Mouse (Mus musculus) v-Abl transformed pro-B cells (cell line): ENCODE data around the gene Urgcp.

Experiments used
- in situ Hi-C, 2 experiments: fragments of 400-800 bp; cut with MboI; formaldehyde crosslinking; loops; one replicate each; pipeline ENCODE4 v1.15.1; 2025; ENCODE audit not compliant: unreplicated experiment in 2 of 2

The Urgcp gene

DNA sequence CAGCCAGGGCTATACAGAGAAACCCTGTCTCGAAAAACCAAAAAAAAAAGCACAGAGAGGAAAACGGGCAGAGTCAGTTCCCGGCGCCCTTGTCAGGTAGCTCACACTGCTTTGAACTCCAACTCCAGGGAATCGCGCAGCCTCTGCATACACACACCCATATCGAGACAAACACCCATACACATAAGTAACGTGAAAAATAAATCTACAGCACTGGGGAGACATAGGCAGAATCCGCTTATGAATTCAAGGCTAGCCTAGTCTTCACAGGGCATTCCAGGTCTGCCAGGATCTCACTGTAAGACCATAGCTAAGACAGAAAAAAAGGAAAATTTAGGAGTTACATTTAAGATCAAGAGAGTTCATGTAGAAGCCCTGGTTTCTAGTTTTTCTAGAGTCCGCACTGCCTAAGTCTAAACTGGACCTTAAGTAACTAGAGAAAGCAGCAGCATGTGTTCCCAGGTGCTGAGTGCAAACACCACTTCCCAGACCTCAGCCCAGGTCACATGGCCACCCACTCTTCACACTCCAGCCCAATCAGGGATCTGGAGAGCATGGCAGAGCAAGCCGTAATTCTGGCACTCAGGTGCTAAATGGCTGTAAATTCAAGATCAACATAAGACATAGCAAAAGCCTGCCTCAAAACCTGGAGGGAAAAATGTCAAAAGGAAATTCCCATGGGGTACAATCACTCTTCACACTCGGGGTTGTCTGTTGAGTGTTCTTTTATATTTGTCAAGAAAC lies 43.4 kb downstream of the Urgcp start:
- in situ Hi-C loops, result no loop called here

DNA sequence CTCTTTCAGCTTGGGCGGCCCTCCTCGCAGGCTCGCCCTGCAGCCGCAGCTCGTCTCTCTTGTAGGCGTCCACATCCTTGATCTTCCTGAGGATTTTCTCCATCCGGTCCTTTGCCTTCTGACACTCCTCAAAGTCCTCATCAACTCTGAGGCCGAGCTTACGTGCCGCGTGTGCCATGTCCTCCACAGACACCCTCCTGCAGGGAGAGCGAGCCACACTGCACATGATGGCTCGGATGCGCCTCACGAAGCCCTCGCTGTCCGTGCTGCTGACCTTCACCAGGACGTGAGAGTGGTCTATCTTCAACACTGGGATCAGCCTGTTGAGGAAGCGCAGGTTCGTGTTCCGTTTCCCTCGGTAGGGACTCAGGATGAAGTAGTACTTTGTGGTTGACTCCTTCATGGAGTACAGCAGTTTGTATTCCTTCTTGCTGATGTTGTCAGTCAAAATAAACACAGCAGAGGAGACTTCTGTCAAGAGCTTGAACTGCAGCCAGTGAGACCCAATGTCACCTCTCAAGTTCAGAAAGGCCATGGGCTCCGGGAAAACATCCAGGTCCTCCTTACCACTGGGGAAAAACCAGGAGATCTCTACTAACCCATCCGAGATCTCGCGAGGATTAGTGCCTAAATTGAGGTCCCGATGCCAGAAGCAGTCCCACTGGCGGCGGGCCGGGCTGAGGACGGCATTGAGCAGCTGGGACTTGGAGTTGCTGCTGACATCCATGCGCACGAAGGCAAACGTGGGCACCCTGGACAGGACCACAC lies 45.1 kb downstream of the Urgcp start:
- in situ Hi-C loops, result no loop called here

DNA sequence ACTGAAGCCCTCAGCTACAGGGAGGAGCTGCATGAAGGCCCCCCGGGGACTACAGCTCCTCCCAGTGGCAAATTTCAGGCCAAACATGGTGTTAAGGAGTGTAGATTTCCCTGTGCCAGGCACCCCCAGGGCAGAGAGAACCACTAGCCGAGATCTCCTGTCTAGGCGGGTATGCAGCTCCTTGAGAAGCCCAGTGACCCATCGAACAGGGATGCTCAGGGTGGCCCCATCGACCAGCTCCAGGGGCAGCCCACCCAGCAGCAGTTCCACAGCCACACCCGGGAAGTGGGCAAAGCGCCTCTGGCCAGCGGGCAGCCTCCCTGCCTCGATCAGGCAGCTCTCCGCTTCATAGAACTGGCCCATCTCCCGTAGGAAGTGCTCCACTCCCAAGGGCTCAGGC lies 45.9 kb downstream of the Urgcp start:
- in situ Hi-C loops, result no loop called here

DNA sequence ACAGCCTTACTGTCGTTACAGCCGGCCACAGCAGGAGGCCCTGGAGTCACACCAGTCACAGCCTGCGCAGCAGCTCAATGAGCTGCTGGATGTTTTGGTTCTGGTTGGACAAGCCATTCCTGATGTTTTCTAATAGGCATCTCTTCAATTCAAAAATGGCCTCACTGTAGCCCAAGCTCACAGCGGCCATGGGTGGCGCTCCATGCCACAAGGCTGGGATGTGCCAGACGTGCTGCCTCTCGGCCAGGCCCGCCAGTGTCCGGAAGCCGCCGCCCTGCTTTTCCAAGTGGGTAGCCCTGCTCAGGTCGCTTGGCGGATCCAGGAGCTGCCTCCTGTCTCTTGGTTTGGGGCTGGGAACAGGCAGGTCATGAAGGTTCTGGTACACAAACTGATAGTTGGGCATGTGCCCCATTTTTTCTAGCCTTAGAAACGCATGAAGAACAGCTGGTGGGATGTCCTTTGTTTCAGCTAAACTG lies 46.5 kb downstream of the Urgcp start, which contains the start of gene Mrps24:
TSS of gene Mrps24 (minus strand) at position 51 of the 476 bp plus-strand sequence.
- in situ Hi-C loops, result no loop called here

- in situ Hi-C loops, result no loop called here
Measured at GRCm38 (mm10) chr11:5715179-5715578, 47.0 kb downstream of the Urgcp start.

- in situ Hi-C loops, result no loop called here
Measured at GRCm38 (mm10) chr11:5707530-5708353, 54.4 kb downstream of the Urgcp start.

GRCm38 (mm10) chr11:5706874-5707529 lies 55.2 kb downstream of the Urgcp start:
- in situ Hi-C loops, result no loop called here

DNA sequence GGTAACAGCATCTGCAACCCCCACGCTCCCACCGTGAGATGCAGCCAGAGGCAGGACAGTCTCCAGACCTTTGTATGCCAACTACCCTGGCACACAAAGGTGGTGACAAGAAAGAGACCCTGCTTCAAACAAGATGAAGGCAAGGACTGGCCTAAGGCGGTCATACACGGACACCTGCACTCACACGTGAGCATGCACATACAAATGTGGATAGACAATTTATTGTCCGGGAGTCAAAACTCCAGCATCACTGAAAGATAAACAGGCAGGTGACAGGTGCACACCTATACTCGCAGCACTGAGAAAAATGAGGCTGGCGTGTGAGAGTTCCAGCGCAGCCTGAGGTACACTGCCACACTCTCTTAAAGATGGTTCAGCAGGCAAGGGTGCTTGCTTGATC lies 56.2 kb downstream of the Urgcp start:
- in situ Hi-C loops, result no loop called here

GRCm38 (mm10) chr11:5703341-5703740 lies 58.8 kb downstream of the Urgcp start:
- in situ Hi-C loops, result no loop called here

DNA sequence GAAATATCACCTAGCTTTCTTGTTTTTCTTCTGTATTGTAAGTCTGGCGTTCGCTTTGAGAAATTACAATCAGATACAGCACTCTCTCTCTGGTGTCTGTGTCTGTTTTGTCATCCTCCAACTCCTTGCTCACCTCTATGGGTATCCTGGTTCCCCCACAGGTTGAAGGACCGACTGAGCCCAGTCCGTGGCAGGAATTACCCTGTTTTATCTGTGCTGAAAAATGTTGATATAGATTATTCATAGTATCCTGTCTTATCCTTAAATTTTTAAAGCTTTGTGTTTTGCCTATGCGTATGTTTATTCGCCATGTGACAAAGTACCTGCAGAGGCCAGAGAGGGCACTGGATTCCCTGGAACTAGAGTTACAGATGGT lies 59.2 kb downstream of the Urgcp start:
- in situ Hi-C loops, result no loop called here

GRCm38 (mm10) chr11:5702271-5702956 lies 59.8 kb downstream of the Urgcp start:
- in situ Hi-C loops, result no loop called here

DNA sequence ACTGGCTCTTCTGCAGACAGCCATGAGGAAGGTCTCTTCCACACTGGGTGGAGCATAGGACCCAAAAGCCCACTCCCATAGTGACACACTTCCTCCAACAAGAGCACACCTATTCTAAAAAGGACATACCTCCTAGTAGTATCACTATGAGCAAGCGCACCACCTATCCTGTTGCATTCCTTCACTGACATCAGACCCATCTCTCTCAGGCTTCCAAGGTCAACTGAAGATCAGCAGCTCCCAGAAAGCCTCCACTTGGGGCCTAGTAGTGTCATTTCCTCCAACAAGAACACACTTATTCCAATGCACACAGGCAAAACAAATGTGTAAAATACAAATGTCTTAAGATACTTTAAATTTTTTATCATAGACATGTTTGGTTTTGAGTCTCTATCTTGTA lies 60.4 kb downstream of the Urgcp start:
- in situ Hi-C loops, result no loop called here

DNA sequence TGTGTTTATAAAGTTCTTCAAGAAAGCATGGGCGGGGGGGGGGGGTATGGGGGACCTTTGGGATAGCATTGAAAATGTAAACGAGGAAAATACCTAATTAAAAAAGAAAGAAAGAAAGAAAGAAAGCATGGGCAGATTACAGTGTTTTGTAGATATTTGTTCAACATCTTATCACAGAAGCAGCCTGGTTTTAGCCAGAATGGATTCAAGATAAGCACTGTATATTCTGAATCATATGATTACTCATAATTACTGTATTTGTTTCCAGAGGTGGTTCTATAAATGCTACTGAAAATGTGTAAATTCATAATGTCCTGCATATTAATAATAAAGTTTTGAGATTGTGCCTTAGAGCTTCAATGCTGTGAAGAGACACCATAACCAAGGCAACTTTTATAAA lies 60.9 kb downstream of the Urgcp start:
- in situ Hi-C loops, result no loop called here

GRCm38 (mm10) chr11:5700808-5701207 lies 61.4 kb downstream of the Urgcp start:
- in situ Hi-C loops, result no loop called here

DNA sequence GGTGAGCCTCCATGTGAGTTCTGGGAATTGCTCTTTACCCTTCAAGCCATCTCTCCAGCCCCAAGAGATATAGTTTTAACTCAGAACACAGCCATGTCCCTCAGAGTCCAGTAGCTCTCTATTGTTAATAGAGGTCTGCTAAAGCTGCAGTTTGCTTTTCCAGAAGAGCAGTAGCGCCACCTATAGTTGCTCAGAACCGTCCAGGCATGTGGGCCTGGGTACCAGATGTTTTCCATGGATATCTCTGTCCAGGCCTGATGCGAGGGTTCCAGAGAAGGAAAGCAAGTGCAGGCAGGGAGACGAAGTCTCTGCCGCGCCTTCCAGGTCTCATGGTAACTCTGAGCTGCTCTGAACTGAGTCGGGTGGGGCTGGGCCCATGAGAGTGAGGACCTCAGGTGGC lies 70.4 kb downstream of the Urgcp start:
- in situ Hi-C loops, result no loop called here

DNA sequence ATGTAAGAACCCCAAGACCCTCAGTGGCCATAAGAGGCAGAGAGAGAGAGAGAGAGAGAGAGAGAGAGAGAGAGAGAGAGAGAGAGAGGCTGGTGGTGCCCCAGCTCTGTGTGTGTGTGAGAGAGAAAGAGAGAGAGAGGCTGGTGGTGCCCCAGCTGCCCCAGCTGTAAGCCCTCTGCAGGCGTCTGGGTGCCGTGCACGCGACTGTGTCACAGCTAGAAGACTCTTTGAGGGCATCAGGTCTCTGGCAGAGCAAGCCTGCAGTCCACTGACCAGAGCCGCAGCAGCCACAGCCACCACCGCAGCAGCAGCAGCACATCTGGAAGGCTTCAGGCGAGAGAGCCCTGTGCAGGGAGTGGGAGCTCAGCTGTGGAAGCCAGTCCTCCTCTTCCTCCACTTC lies 77.9 kb downstream of the Urgcp start:
- in situ Hi-C loops, result no loop called here

DNA sequence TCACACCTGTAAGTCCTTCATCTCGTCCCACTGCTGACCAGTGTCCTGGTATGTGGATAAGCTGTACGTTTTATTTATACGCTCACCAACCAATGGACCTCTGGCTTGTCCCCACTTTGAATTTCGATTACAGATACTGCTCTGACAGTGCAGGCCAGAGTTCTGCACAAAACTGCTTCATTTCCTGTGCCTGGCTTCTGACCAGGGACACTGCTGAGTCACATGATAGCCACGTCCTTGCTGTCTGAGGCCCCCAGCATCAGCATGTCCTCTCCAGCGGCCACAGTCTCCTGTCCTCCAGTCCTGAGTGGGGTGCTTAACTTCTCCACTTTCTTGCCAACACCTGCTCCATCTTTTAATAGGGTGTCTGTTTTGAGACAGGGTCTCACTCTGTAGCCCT lies 79.6 kb downstream of the Urgcp start:
- in situ Hi-C loops, result no loop called here
